Mouse (Mus musculus) heart, adult 9 months (tissue): ENCODE measurements around the gene Pxmp4.

ENCODE experiments used
- DNase-seq, 2 experiments: peaks; one replicate each; pipeline ENCODE4 v3.0.0; 2022; ENCODE audit warnings: low spot score in 2 of 2

The Pxmp4 gene

DNA sequence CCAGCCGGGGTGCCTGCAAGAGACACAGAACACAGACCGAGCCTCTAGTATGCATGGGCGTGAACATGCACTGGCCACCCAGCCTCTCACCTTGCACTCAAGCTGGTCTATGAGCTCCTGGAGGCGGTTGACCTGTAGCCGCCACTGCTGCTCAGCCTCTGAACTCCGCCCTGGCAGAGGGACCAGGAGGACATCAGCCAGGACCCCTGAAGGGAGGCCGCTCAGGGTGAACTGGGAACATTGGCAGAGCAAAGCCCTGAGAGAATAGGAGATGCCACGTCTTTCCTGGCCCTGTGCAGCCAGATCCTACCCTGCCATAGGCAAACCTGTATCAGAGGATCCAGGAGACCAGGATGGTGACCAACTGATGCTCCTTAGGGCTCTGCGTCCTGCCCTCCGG, 56.8 kb downstream of the Pxmp4 start, which contains the start of gene 1700003F12Rik:
1700003F12Rik (plus strand) TSS at position 375 of the 400 bp plus-strand sequence.
- DNase-seq: no peak

DNA sequence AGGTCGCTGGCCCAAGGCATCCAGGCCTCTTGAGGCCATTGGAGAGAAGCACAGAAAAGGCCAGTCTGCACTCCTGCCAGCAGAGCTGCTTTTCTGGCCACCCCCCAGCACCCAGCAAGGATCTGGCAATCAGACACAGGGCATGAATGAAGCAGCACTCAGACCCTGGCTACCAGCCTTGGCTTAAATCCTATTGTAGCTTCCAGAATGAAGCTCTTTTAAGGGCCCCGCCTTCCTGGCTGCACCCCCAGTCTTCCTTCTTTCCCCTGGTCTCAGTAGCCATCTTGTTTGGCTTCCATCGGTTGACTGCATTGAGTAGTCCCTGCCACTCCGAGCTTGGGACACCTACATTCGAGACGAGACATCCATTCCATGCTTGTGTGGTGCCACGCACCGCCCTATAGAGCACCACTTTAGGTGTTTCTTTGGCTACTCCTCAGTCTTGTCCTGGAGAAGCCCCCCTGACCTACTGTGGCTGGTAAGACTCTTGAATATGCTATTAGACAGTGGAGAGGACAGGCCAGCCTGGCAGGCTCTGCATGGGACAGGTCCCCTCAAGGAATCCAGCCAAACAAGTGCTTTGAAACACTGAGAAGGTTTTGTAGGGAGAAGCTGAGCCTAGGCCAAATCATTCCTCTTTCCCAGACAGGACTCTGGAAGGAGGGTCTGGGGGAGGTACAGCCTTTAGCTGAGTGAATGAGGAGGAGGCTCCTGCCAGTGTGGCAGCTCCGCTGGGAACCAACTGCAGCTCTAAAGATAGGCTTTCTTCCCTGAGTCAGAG, 59.8 kb downstream of the Pxmp4 start:
- peak; percentile 74 to 80 for DNase-seq

DNA sequence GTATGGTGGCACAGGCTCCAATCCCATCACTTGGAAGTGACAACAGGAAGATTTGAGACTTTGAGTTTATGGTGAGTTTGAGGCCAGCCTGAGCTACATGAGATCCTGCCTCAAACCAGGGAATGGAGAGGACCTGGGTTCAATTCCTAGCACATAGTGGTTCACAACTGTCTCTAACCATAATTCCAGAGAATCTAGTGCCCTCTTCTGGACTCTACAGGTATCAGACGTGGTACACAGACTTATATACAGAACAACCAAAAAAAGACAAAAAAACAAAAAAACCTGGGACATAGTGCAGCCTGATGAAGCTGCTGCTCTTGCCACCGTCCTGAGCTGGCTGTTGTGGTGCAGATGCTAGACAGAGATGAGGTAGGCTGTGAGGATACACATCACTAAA, 61.9 kb downstream of the Pxmp4 start:
- DNase-seq: no peak

DNA sequence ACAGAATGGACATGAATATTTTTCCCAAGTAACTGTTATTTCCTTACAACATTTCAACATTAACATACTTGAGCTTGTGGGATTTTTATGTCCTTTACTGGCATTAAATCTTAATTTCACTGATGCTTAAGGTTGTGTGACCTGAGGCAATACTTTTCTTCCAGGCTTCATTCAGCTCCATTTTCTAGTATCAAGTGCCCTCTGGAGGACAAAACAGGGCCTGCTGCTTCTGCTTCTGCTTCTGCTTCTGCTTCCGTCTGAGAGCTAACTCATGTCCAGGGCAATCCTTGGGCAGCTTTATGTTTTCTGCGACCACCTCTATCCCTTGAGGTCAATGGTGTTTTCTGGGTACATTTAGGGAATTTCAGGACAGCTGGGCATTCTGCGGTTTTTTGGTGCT, 63.8 kb downstream of the Pxmp4 start:
- peak in 1 of 2 experiments; percentile 28 for DNase-seq

DNA sequence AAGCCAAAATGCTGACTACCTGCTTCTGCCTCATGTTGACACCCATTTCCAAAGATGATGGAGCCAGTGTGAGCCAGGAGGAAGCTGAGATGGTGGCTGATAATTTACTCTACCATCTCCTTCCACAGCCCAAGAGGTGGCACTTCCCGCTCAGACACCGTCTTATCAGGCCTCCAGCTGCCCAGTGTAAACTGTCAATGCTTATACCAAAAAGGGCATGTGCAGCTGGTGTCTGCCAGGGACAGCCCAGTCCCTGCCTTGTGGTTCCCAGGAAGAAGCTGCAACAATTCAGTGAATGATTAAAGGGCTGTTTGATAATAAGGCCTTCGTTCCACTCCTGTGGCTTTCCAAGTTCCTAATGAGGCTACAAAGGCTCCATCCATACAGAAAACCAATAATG, 64.8 kb downstream of the Pxmp4 start:
- no peak for DNase-seq

DNA sequence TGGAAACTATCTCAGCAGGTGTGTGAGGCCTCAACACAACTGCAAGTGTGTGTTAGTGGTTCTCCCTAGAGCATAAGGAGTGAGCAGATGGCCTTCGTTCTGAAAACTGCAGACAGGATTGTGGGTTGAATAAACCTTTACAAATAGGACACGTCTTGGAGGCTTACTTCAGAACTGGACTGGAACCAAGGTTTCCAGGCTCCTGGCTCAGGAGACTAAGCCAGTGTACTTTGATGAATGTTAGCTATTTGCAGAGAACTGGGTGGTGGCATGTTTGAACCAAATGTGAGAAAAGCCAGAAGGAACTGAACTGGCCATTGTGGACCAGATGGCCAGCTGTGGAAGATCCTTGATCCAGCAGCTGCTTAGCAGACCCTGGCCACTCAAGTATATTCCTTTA, 65.2 kb downstream of the Pxmp4 start:
- peak; percentile 34 to 50 for DNase-seq
